Mouse (Mus musculus): Measurements from ENCODE around the gene Prrx1.

Prrx1 gene

GRCm38 (mm10) chr1:163311861-163312811 lies 1.4 kb downstream of the Prrx1 start:
- peak; percentile 13 for DNase-seq (ENCODE audit: low spot score)

GRCm38 (mm10) chr1:163311006-163311836 lies 2.3 kb downstream of the Prrx1 start:
- DNase-seq (ENCODE audit: low spot score), result no peak

- no peak for DNase-seq (ENCODE audit: low spot score)
Measured at GRCm38 (mm10) chr1:163310023-163310754, 3.3 kb downstream of the Prrx1 start.

- DNase-seq (ENCODE audit: low spot score), result no peak
Measured at GRCm38 (mm10) chr1:163309466-163309865, 4.0 kb downstream of the Prrx1 start.

- no peak for DNase-seq (ENCODE audit: low spot score)
Measured at GRCm38 (mm10) chr1:163308631-163309030, 4.9 kb downstream of the Prrx1 start.

- DNase-seq (ENCODE audit: low spot score), result no peak
Measured at GRCm38 (mm10) chr1:163307706-163308105, 5.8 kb downstream of the Prrx1 start.

GRCm38 (mm10) chr1:163305956-163306355 lies 7.6 kb downstream of the Prrx1 start:
- no peak for DNase-seq (ENCODE audit: low spot score)

GRCm38 (mm10) chr1:163304837-163305236 lies 8.7 kb downstream of the Prrx1 start:
- DNase-seq (ENCODE audit: low spot score), result no peak

- DNase-seq (ENCODE audit: low spot score), result no peak
Measured at GRCm38 (mm10) chr1:163302292-163302691, 11.2 kb downstream of the Prrx1 start.

GRCm38 (mm10) chr1:163293152-163293551 lies 20.4 kb downstream of the Prrx1 start:
- DNase-seq (ENCODE audit: low spot score), result no peak

- DNase-seq (ENCODE audit: low spot score), result no peak
Measured at GRCm38 (mm10) chr1:163291925-163292324, 21.6 kb downstream of the Prrx1 start.

- DNase-seq (ENCODE audit: low spot score), result no peak
Measured at GRCm38 (mm10) chr1:163289131-163289530, 24.4 kb downstream of the Prrx1 start.

- no peak for DNase-seq (ENCODE audit: low spot score)
Measured at GRCm38 (mm10) chr1:163285539-163285938, 28.0 kb downstream of the Prrx1 start.

- peak; percentile 36 for DNase-seq (ENCODE audit: low spot score)
Measured at GRCm38 (mm10) chr1:163285136-163285535, 28.4 kb downstream of the Prrx1 start.

- no peak for DNase-seq (ENCODE audit: low spot score)
Measured at GRCm38 (mm10) chr1:163283980-163284635, 29.4 kb downstream of the Prrx1 start.

GRCm38 (mm10) chr1:163281450-163282198 lies 31.9 kb downstream of the Prrx1 start:
- no peak for DNase-seq (ENCODE audit: low spot score)

- DNase-seq (ENCODE audit: low spot score), result no peak
Measured at GRCm38 (mm10) chr1:163280842-163281122, 32.7 kb downstream of the Prrx1 start.

GRCm38 (mm10) chr1:163280097-163280841 lies 33.2 kb downstream of the Prrx1 start:
- DNase-seq (ENCODE audit: low spot score), result no peak

- no peak for DNase-seq (ENCODE audit: low spot score)
Measured at GRCm38 (mm10) chr1:163277069-163277468, 36.4 kb downstream of the Prrx1 start.

GRCm38 (mm10) chr1:163274919-163275318 lies 38.6 kb downstream of the Prrx1 start:
- DNase-seq (ENCODE audit: low spot score), result no peak

All from ovary, adult 18-20 months (tissue).